Mouse (Mus musculus): ENCODE results near the gene Hoxd4.

Gene Hoxd4

GRCm38 (mm10) chr2:74679596-74679971 is 32.1 kb upstream of the Hoxd4 start:
- no peak for DNase-seq

DNA sequence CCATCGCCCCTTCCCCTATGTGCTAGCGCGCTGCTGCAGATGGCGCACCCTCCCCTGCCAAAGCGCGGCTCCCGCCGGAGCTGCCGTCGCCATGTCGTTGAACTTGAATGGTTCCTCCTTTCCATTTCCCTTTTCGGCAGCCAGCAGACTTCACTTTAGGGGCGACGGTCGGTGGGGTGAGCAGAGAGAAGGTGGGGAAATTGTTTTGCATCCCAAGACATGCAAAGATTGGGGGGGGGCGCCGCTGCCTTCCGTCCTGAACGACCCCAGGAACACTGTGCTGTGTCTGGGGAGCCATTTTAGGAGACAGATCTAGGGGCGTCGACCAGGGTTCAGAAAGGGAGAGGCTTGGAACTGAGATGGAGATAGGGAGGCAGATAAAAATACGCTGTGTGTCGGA is 31.7 kb upstream of the Hoxd4 start:
- no peak for DNase-seq

GRCm38 (mm10) chr2:74680561-74681398 is 30.9 kb upstream of the Hoxd4 start:
- no peak for DNase-seq

- no peak for DNase-seq
These were observed 29.9 kb upstream of the Hoxd4 start for GRCm38 (mm10) chr2:74681594-74682531.

GRCm38 (mm10) chr2:74682796-74683195 is 28.9 kb upstream of the Hoxd4 start:
- no peak for DNase-seq

- DNase-seq = no peak
These were observed 28.2 kb upstream of the Hoxd4 start for GRCm38 (mm10) chr2:74683471-74683951.

GRCm38 (mm10) chr2:74684106-74684505 is 27.6 kb upstream of the Hoxd4 start:
- no peak for DNase-seq

GRCm38 (mm10) chr2:74685059-74685603 is 26.6 kb upstream of the Hoxd4 start:
- no peak for DNase-seq

GRCm38 (mm10) chr2:74686301-74686987 is 25.3 kb upstream of the Hoxd4 start:
- peak; percentile 19 for DNase-seq

DNA sequence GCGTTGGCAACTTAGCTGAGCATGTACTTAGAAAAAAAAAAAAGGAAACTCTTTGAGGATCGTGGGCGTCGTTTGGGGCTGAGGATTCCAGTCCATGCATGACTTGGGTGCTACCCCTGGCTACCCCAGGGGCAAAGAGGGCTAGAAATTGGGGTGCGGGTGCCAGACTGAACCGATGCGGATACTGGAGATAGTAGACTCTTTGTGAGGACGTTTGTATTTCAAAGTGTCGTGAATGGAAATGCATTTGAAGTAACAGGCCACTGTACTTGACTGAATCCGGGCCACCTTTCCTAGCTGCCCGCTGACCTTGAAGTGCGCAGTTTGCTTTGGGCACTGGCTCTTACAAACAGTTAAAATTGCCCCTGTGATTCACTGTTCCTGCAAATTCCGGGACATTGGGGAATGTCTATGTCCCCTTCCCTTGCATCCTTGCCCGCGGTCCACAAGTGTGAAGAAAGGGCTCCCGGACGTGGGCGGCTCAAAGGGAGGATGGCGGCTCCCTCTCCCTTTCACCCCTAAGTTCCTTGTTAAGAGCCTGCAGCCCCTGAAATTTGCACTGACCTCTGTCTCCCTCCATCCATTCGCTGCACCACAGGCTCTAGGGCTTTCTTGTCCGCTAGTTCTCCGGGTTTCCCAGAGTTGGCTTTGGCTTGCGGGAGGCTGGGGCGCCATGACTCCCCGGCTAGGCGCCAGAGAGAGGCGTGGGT is 24.6 kb upstream of the Hoxd4 start:
- no peak for DNase-seq

DNA sequence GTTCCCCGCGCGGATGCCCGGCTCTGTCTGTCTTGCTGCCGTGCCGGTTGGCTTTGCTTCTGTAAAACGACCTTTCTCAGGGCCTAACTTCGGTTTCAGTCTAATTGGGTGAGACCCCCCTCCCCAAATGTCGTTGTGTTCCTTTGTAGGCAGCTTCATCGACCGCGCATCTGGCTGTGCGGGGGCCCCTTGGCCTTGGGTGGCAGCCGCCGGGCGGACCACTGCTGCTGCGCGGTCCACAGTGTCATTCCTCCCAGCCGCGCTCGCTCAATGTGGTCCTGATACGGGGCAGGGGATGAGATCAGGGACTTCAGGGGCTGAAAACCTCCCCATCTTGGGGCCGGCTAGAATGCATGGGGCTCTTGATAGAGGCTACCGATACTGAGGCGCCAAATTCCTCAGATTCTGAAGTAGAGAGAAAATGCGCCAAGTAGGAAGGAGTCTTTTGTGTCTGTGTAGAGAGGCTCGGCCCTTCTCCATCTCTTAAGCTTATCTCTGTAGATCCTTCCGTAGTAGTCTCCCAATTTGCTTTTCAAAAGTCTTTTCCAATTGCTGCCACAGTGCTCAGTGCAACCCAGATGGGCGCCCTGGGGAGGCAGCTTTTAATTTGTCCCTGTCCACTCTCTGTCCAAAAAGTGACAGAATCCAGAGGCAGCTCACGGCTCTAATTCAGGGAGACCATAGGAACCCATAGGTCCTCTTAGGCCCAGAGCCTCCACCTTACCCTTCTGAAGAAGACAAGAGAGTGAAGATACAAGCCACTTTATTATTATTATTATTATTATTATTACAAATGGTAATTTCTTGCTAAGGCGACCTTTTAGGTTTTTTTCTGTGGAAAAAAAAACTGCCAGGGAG is 23.8 kb upstream of the Hoxd4 start:
- no peak for DNase-seq

- DNase-seq = no peak
These were observed 22.7 kb upstream of the Hoxd4 start for GRCm38 (mm10) chr2:74688795-74689573.

DNA sequence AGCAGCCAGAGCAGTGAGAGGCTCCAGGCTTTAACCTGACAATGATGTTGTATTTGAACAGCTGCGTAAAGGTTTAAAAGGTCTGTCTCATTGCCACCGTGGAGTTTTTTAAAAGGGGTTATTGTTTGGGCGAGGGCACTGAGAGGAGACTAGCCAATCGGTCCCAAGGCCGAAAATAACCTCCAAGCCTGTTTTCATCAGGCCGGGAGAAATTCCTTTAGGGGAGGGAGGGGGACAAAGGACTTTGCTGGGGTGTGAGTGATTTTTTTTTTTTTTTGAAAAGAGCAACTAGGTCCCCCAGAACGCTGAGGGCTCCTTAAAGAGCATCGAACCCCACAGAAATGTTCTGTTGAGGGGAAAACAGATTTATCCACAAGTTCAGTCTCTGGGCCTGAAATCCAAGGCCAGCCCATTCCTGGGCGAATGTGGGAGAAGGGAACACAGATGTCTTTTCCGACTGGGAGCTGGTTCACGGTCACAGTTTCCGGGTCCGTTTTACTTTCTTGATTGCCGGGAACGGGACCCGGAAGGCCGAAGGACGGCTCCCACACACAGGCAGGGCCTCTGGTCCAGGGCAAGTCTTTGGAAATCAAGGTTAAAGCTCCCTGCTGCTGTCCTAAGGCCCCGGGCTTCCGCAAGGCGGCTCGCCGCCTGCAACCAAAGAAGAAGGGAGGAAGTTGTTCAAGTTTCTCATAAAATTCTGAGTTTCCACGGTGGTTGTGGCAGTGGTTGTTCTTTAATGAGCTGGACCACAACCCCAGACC is 22.0 kb upstream of the Hoxd4 start:
- DNase-seq = peak; percentile 19

DNA sequence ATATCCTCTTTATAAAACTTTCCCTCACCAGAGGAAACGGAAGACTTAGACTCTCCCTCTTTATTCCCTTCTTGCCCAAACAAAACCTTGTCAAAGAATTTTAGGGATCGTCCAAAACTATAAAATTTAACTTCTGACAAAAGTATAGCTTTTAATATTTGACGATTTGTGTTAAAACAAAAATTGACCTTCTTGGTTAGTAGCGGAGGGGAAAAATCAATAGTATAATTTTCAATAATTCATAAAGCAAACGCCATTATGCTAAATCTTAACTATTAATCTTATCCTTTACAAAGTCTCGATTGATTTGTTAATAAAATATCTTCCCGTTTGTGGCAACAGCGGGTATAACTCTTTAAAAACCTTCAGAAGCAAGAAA is 21.4 kb upstream of the Hoxd4 start:
- DNase-seq = no peak

DNA sequence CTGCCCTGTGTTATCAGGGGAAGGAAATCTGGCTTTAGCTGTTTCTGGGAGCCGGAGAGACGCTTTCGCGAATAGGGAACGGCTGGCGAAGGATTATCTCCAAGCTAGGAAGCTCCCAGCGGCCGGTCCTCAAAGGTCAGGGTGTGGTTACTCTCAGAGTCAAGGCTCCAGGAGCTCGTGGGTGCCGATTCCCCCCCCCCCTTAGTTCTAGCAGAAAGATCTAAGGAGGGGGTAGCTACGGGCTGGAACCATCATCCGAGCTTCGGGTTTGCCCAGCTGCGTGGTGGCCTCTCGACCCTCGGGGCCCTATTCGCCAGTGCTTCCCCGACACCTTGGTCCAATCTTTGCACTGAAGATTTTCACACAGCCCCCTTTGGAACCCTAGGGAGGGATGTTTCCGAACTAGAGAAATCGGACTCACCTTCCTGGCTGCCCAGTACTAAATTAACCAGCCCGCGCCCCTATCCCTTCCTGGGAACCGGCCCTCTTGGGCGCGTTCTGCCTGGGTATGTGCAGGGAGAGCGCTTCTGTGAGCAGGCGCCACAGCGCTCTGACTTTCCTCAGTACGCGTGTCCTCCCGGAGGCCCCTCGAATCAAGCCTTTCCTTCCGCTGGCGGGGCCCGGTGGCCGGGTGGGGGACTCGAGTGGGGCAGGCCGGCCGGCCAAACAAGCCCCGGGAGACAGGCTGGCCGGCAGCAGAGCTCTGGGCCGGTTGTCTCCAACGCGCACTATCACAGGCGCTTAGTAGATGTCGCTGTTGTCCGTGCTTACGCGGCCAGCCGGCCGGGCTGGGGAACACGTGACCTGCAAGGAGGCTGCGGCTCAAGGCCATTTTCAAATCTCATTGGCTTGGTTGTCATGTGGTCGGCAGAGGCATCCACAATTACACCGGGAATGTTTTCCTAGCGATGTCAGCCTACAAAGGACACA is 20.4 kb upstream of the Hoxd4 start, which contains the start of gene Hoxd10:
Hoxd10 (plus strand) TSS at position 903 of the 930 bp plus-strand sequence.
- no peak for DNase-seq

GRCm38 (mm10) chr2:74691995-74692807 is 19.5 kb upstream of the Hoxd4 start:
- DNase-seq = no peak

DNA sequence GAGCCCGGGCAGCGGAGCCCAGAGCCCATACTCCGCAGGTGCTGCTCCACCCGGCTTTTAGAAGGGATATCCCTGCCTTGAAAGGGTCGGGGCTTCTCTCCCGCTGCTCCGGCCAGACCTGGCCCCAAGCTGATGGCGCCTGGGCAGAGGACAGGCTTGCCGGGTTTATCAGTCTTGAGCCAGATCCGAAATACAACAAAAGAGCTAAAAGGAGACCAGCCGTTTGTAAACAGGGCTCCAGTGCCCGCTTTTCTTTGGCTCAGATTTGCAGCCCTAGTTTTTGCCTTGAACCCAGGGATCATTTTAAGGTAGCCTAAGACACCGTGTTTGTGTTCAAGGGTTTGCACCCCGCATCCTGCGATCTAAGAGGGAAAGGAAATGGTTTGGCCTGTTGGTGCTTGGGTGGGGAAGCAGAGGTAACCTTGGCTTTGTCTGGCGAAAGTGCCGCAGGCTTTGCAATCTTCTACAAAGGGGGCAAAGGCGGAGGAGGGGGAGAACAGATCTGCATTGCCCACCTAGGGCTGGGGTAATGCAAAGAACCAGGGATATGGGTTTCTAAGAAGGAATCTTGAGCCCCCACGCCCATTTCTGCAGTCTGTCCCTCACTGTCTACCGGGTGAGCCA is 18.8 kb upstream of the Hoxd4 start:
- DNase-seq = no peak
